Mouse (Mus musculus): ENCODE measurements around the gene Rbm11. TPM values are rescaled to one million over a fixed set of nuclear protein-coding genes. Genes with fewer than 3 reads are reported as not detected.

Rbm11 gene
- total RNA-seq (2021): not detected
- long read RNA-seq, experiment 1: 0 reads
- long read RNA-seq, experiment 2: 0 reads

DNA sequence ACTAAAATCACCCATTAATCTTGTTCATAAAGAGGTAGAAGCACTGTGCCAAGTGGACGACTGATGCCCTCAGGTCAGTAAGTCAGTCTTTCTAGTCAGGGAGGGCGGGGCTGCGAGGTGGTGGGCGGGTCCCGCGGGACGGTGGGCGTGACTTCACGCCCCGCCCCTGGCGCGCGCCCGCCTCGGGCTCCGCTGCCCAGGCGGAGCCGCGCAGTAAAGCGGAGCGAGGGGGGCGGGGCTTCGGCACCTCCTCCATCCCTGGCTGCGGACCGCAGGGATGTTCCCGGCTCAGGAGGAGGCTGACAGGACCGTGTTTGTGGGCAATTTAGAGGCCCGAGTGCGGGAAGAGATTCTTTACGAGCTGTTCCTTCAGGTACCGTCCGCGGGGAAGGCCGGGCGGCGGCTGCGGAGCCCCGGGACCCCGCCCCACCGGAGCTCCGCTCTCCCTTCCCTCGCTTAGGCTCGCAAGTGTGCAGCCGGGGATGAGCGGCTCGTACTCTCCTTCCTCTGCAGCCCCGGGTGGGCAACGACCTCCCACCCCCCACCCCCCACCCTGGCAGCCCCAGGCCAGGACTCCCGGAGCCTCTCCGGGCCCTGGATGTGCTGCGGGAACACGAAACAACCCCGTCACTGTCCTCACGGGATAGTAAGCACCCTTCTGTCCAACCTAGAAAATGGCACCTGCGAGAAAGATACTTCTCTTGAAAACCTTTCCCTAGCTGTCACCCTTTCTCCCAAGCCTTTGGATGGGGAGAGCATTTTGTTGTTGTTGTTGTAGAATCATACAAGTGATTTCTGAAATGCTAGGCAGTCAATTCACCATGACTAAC is at the start of gene Rbm11:
TSS of gene Rbm11 (plus strand) at position 174 of the 830 bp plus-strand sequence.
- intact Hi-C loops (cut with DNase I): no loop called here

DNA sequence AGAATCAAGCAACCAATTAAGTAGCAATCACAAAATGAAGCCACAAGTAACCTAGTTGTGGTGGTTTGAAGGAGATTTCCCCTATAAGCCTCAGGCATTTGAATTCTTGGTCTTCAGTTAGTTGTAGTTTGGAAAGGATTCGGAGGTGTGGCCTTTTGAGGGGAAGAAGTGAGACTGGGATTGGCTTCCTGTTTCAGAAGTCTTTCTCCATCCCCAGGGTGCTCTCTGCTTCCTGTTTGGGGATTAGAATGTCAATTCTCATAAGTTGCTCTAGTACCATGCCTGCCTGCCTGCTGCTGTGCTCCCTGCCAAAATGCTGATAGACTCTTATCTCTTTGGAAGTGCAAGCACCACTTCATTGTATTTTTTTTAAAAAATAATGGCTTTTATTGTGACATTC is 47.3 kb upstream of the Rbm11 start:
- no peak for DNase-seq
- intact Hi-C loops (cut with DNase I): no loop called here

More for the DNA sequence above, at the start of gene Rbm11:
- DNase-seq: peak; percentile 79 to 80

- intact Hi-C loops (cut with DNase I): no loop called here
- no peak for DNase-seq
These were observed 29.7 kb upstream of the Rbm11 start for GRCm38 (mm10) chr16:75562910-75563309.

DNA sequence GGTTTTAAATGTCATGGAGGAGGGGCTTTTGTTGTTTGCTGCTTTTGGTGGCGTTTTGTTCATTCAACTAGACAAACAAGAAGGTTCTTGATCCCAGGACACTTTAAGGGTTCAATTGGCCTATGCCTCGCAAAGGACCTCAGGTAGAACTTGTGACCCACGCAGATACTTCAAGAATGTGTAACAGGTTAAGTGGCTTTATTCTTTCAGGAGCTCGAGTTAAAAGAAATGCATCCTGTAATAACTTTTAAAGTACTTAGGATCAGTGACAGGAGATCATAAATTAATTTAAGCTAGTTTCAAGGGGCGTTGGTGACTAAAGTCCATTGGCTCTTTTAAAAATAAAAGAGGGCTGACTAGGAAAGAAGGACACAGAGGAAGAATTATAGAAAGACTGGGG is 10.4 kb upstream of the Rbm11 start:
- intact Hi-C loops (cut with DNase I): no loop called here
- DNase-seq: no peak

- intact Hi-C loops (cut with DNase I): no loop called here
These were observed 6.7 kb upstream of the Rbm11 start, which contains the start of gene Lipi for GRCm38 (mm10) chr16:75585961-75586360. Gene Lipi, minus strand, starts transcription at chr16:75586061.

DNA sequence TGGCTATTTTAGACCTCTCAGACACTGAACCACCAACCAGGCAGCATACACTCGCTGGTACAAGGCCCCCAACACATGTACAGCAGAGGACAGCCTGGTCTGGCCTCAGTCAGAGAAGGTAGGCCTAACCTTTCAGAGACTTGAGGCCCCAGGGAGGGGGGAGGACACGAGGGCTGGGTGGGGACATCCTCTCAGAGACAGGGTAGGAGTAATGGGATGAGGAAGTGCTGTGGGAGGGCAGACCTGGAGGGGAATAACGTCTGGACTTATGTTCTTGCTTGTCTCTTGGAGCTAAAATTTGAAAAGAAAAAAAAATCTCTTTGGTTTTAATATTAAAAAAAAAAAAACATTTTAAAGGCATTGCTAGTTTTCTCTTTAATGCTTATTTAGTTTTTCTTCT is 6.2 kb upstream of the Rbm11 start:
- no peak for DNase-seq
- intact Hi-C loops (cut with DNase I): no loop called here

More at GRCm38 (mm10) chr16:75585961-75586360, 6.7 kb upstream of the Rbm11 start, which contains the start of gene Lipi:
- DNase-seq: no peak

DNA sequence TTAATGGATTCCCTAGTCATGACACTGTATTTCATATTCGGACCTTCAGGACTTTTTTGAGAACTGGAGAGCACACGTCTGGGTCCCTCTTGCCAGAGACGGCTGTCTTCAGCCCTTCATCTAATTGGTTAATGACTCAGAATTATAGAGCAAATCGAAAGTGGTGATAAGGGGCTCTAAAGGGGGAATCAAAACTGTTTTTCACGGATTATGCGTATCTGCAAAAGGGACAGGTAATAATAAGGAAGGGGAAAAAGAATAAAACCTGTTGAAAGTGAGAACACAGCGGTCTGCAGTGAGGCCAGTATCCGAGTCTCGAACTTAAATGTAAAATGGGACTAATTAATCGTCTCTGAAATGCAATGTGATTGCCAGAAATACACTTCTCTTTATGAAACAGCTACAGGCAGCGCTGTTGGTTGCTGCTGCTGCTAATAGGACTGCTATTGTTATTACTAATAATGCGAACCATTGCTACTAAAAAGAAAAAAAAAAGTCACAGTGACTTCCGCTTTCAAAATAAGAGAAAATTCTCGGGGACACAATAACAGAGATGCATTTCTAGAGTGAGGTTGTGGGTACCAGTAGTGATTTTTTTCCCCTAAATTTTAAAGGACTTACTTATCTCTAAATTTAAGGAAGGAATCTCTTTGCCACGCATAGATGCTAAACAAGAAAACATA is 998 bp downstream of the Rbm11 start:
- intact Hi-C loops (cut with DNase I): no loop called here
- DNase-seq: no peak

- intact Hi-C loops (cut with DNase I): no loop called here
- DNase-seq: no peak
These were observed 13.8 kb downstream of the Rbm11 start for GRCm38 (mm10) chr16:75606415-75606814.

GRCm38 (mm10) chr16:75612561-75612960 is 19.9 kb downstream of the Rbm11 start:
- intact Hi-C loops (cut with DNase I): no loop called here
- no peak for DNase-seq

DNA sequence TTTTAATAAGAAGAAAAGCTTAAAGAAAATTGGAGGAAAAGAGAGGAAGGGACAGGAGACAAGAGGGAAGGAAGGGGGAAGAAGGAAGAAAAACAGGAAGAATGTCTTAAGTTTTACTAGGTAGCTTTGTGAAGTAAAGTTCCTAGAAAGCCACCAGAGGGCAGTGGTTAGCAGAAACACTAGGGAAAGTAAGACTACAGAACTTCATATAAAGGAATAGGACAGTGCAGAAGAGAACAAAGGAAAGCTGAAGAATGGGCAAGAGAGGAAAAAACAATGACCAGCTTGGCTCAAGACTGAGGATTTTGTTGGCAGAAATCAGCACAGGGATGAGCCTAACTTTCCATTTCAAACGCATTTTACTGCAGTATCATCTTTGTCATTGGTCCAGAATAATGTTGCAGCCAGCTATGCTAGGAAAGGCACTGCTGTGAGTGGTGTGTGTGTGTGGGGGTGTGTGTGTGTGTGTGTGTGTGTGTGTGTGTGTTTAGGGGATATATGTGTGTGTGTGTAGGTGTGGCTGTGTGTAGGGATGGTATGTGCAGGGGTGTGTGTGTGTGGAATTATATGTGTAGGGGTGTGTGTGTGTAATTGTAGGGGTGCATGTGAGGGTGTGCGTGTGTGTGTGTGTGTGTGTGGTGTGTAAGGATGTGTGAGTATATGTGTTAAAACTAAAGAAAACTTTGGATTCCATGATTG is 25.2 kb downstream of the Rbm11 start:
- DNase-seq: peak; percentile 6 to 37
- intact Hi-C loops (cut with DNase I): loop anchor here (5.0 kb wide), 1 partner anchor 1280 kb away; no protein-coding TSS in a partner anchor

GRCm38 (mm10) chr16:75627862-75628261 is 35.2 kb downstream of the Rbm11 start:
- intact Hi-C loops (cut with DNase I): no loop called here
- no peak for DNase-seq

Other genes with a start within 250 kb of the Rbm11 start
- not detected for gene Lipi, start 6.8 kb upstream of the Rbm11 start, total RNA-seq (2021)
- 10 to 100 TPM; 13.3 to 13.7 TPM for gene Hspa13, start 174.3 kb downstream of the Rbm11 start, total RNA-seq (2021)

Measured in heart, postnatal 14 days (tissue).